ENCODE assay signal across 26 mouse cellular contexts in genomic region chr3:57918913-57919312, GRCm38 (mm10).
DNase-seq lines count a peak whose midpoint lies in the region; ATAC-seq and TF ChIP-seq lines count a peak whose summit lies in the region.
"Had no signal": no experiment of that assay in that cellular context is flagged by ENCODE, and none has a peak within 500 bp of the region (broad histone marks: within the 10 kb centered on the region; RNA-seq: fewer than 3 reads in every experiment).

No protein-coding gene starts in this region.

- intact Hi-C loops in left cerebral cortex, postnatal 14 days (cut with DNase I), result no loop called here

- H3K36me3 ChIP-seq in forebrain, embryonic 11.5 days (ENCODE audit: control insufficient read depth, insufficient read depth, low read length), result no peaks in the 10 kb centered on the region
- H3K36me3 ChIP-seq in forebrain, embryonic 10.5 days (replicated peaks), result no peaks in the 10 kb centered on the region
- no peaks in the 10 kb centered on the region for H3K36me3 ChIP-seq in neural tube, embryonic 13.5 days
- no peaks in the 10 kb centered on the region for H3K36me3 ChIP-seq in forebrain, embryonic 15.5 days
- H3K36me3 ChIP-seq: embryonic facial prominence, embryonic 13.5 days; heart, embryonic 10.5 days; heart, embryonic 15.5 days; limb, embryonic 12.5 days; liver, embryonic 15.5 days had no signal

- H3K4me3 ChIP-seq in forebrain, embryonic 11.5 days (ENCODE audit: low read depth, low read length), result no peak overlapping the region
- no peak overlapping the region for H3K4me3 ChIP-seq in forebrain, embryonic 10.5 days
- no peak overlapping the region for H3K4me3 ChIP-seq in neural tube, embryonic 13.5 days
- H3K4me3 ChIP-seq in forebrain, embryonic 15.5 days, result no peak overlapping the region
- no peak overlapping the region for H3K4me3 ChIP-seq in olfactory bulb, adult 2 months (ENCODE audit: insufficient read depth, low read depth, low read length)
- H3K4me3 ChIP-seq: embryonic facial prominence, embryonic 13.5 days; heart, embryonic 10.5 days; heart, embryonic 15.5 days; limb, embryonic 12.5 days; liver, embryonic 15.5 days had no signal

- TF ChIP-seq POLR2A in olfactory bulb, adult 2 months (IDR thresholded peaks at IDR 0.05; ENCODE audit: insufficient read depth, low read depth, low read length), result no peak

- 67% methylated on average over 2 of the region's 2 CpGs for WGBS in forebrain, embryonic 11.5 days
- WGBS in forebrain, embryonic 10.5 days, result 85% methylated on average over 2 of the region's 2 CpGs
- 49% methylated on average over 2 of the region's 2 CpGs for WGBS in neural tube, embryonic 13.5 days
- 14% methylated on average over 2 of the region's 2 CpGs for WGBS in forebrain, embryonic 15.5 days
- whole genome bisulfite sequencing in olfactory bulb, adult 2 months, result 38% methylated on average over 2 of the region's 2 CpGs

- TF ChIP-seq CTCF in olfactory bulb, adult 2 months (IDR thresholded peaks at IDR 0.05; ENCODE audit: insufficient read depth, low read depth, low read length), result no peak

- H3K27ac ChIP-seq in forebrain, embryonic 11.5 days (ENCODE audit: low read depth, low read length), result no peak overlapping the region
- H3K27ac ChIP-seq in forebrain, embryonic 10.5 days, result no peak overlapping the region
- H3K27ac ChIP-seq in neural tube, embryonic 13.5 days (replicated peaks), result peak overlapping the region; percentile 38; the same call in 1 of the 2 replicates
- H3K27ac ChIP-seq in forebrain, embryonic 15.5 days (replicated peaks), result peak overlapping the region; percentile 79
- H3K27ac ChIP-seq in olfactory bulb, adult 2 months (ENCODE audit: insufficient read depth, low read depth, low read length), result peak overlapping the region; percentile 59; the same call in 1 of the 2 replicates
- H3K27ac ChIP-seq: embryonic facial prominence, embryonic 13.5 days; heart, embryonic 10.5 days; heart, embryonic 15.5 days; limb, embryonic 12.5 days; liver, embryonic 15.5 days had no signal

- ATAC-seq in forebrain, embryonic 11.5 days (replicated peaks; ENCODE audit: low FRiP score), result 0 out of 2 replicates have a peak, but pooled peaks have one; percentile 40
- peak; percentile 5; the same call in 1 of the 2 replicates for ATAC-seq in neural tube, embryonic 13.5 days (ENCODE audit: low read depth)
- ATAC-seq in forebrain, embryonic 15.5 days (replicated peaks), result peak; percentile 58
- ATAC-seq: intestine, embryonic 16.5 days; Patski had no signal

- H3K9me3 ChIP-seq in forebrain, embryonic 11.5 days (ENCODE audit: control insufficient read depth, low read length), result no peaks in the 10 kb centered on the region
- H3K9me3 ChIP-seq in forebrain, embryonic 10.5 days, result no peaks in the 10 kb centered on the region
- H3K9me3 ChIP-seq in neural tube, embryonic 13.5 days, result no peaks in the 10 kb centered on the region
- no peaks in the 10 kb centered on the region for H3K9me3 ChIP-seq in forebrain, embryonic 15.5 days
- H3K9me3 ChIP-seq: embryonic facial prominence, embryonic 13.5 days; heart, embryonic 10.5 days; heart, embryonic 15.5 days; liver, embryonic 15.5 days had no signal

- no peak for DNase-seq in forebrain, embryonic 11.5 days (ENCODE audit: low spot score)
- DNase-seq in forebrain, embryonic 10.5 days (ENCODE audit: extremely low spot score, low spot score), result no peak
- DNase-seq in neural tube, embryonic 10.5 days (ENCODE audit: extremely low spot score, low spot score), result no peak
- DNase-seq in ovary, postnatal 36 days (ENCODE audit: low spot score), result no peak
- no peak for DNase-seq in left cerebral cortex, postnatal 14 days (ENCODE audit: low spot score in 2 of 2)
- DNase-seq: adrenal gland, postnatal 14 days; cerebellum, adult 11-12 months; cerebellum, postnatal 36 days; embryo, embryonic 11 days; gastrocnemius, postnatal 10 days; kidney, adult 9 months; kidney, postnatal 10 days; lung, embryonic 14.5 days; lung, postnatal 14 days; right cerebral cortex, postnatal 25 days; thymus, postnatal 14 days had no signal

- H3K4me1 ChIP-seq in forebrain, embryonic 11.5 days (replicated peaks; ENCODE audit: control insufficient read depth, insufficient read depth, low read length), result no peaks in the 10 kb centered on the region; the same call in 1 of the 2 replicates
- peaks cover 20% of the 10 kb centered on the region for H3K4me1 ChIP-seq in forebrain, embryonic 10.5 days
- H3K4me1 ChIP-seq in neural tube, embryonic 13.5 days (replicated peaks), result peaks cover 15% of the 10 kb centered on the region
- H3K4me1 ChIP-seq in forebrain, embryonic 15.5 days, result peaks cover 21% of the 10 kb centered on the region
- peaks cover 5% of the 10 kb centered on the region; the same call in 1 of the 2 replicates for H3K4me1 ChIP-seq in olfactory bulb, adult 2 months (ENCODE audit: control insufficient read depth, insufficient read depth, low read length)
- H3K4me1 ChIP-seq: heart, embryonic 15.5 days; limb, embryonic 12.5 days; liver, embryonic 15.5 days had no signal

- H3K9ac ChIP-seq in forebrain, embryonic 11.5 days (ENCODE audit: low read length), result no peak overlapping the region
- H3K9ac ChIP-seq in neural tube, embryonic 13.5 days, result no peak overlapping the region
- H3K9ac ChIP-seq in forebrain, embryonic 15.5 days (replicated peaks), result no peak overlapping the region
- H3K9ac ChIP-seq: embryonic facial prominence, embryonic 13.5 days; heart, embryonic 15.5 days; limb, embryonic 12.5 days; liver, embryonic 15.5 days; lung, embryonic 14.5 days had no signal

- no peak overlapping the region for H3K4me2 ChIP-seq in forebrain, embryonic 11.5 days (ENCODE audit: low read depth, low read length, severe bottlenecking)
- H3K4me2 ChIP-seq in neural tube, embryonic 13.5 days, result no peak overlapping the region
- no peak overlapping the region for H3K4me2 ChIP-seq in forebrain, embryonic 15.5 days (replicated peaks)
- H3K4me2 ChIP-seq: embryonic facial prominence, embryonic 13.5 days; heart, embryonic 15.5 days; limb, embryonic 12.5 days; liver, embryonic 15.5 days; lung, embryonic 14.5 days had no signal

- H3K27me3 ChIP-seq in forebrain, embryonic 11.5 days (ENCODE audit: control insufficient read depth, insufficient read depth, low read length), result no peaks in the 10 kb centered on the region
- no peaks in the 10 kb centered on the region for H3K27me3 ChIP-seq in forebrain, embryonic 10.5 days (ENCODE audit: poor library complexity, severe bottlenecking)
- no peaks in the 10 kb centered on the region for H3K27me3 ChIP-seq in neural tube, embryonic 13.5 days
- H3K27me3 ChIP-seq in forebrain, embryonic 15.5 days, result no peaks in the 10 kb centered on the region
- H3K27me3 ChIP-seq: embryonic facial prominence, embryonic 13.5 days; heart, embryonic 15.5 days; limb, embryonic 12.5 days; liver, embryonic 15.5 days; Patski had no signal

Comparison
In these comparisons a context has a peak if more than half of its experiments do, and no peak if none do; other contexts are left out.
1. H3K27ac ChIP-seq: peak in neural tube, embryonic 13.5 days (single experiment), forebrain, embryonic 15.5 days (single experiment) and olfactory bulb, adult 2 months (single experiment); none in forebrain, embryonic 11.5 days (single experiment) and forebrain, embryonic 10.5 days (single experiment).
2. ATAC-seq: peak in every context shown above with its lines; median percentile 58 in forebrain, embryonic 15.5 days; 40 in forebrain, embryonic 11.5 days; 5 in neural tube, embryonic 13.5 days.